Mouse (Mus musculus): Measurements from ENCODE around the gene Ttk.
A peak's percentile ranks its signal among the peaks of the same experiment; 100 is the strongest.

The Ttk gene

GRCm38 (mm10) chr9:83833811-83834747 is at the start of gene Ttk:
TSS of gene Ttk (plus strand) at chr9:83834689.
- DNase-seq = peak; percentile 94 to 96

- no peak for DNase-seq
Observed at GRCm38 (mm10) chr9:83785501-83785900, 49.0 kb upstream of the Ttk start.

- no peak for DNase-seq
Observed at GRCm38 (mm10) chr9:83789326-83789725, 45.2 kb upstream of the Ttk start.

GRCm38 (mm10) chr9:83796875-83797274 is 37.6 kb upstream of the Ttk start:
- DNase-seq = no peak

GRCm38 (mm10) chr9:83797898-83798297 is 36.6 kb upstream of the Ttk start:
- DNase-seq = peak; percentile 52 to 62

- peak in 1 of 2 experiments; percentile 13 for DNase-seq
Observed at GRCm38 (mm10) chr9:83804341-83804740, 30.1 kb upstream of the Ttk start.

- DNase-seq = peak; percentile 81 to 83
Observed at GRCm38 (mm10) chr9:83805164-83805976, 29.1 kb upstream of the Ttk start.

GRCm38 (mm10) chr9:83805977-83806815 is 28.3 kb upstream of the Ttk start, which contains the start of gene Elovl4:
TSS of gene Elovl4 (minus strand) at chr9:83806277.
- DNase-seq = peak; percentile 93 to 95

GRCm38 (mm10) chr9:83807562-83807961 is 26.9 kb upstream of the Ttk start:
- DNase-seq = peak; percentile 79 to 82

- no peak for DNase-seq
Observed at GRCm38 (mm10) chr9:83819188-83819587, 15.3 kb upstream of the Ttk start.

GRCm38 (mm10) chr9:83820976-83821375 is 13.5 kb upstream of the Ttk start:
- DNase-seq = no peak

GRCm38 (mm10) chr9:83822925-83823324 is 11.6 kb upstream of the Ttk start:
- DNase-seq = no peak

GRCm38 (mm10) chr9:83829896-83830295 is 4.6 kb upstream of the Ttk start:
- DNase-seq = no peak

- DNase-seq = no peak
Observed at GRCm38 (mm10) chr9:83831152-83831551, 3.3 kb upstream of the Ttk start.

GRCm38 (mm10) chr9:83834748-83835313 is 342 bp downstream of the Ttk start:
- no peak for DNase-seq

- no peak for DNase-seq
Observed at GRCm38 (mm10) chr9:83852464-83852863, 18.0 kb downstream of the Ttk start.

- DNase-seq = no peak
Observed at GRCm38 (mm10) chr9:83865165-83865564, 30.7 kb downstream of the Ttk start.

- peak; percentile 25 to 27 for DNase-seq
Observed at GRCm38 (mm10) chr9:83882191-83882590, 47.7 kb downstream of the Ttk start.

GRCm38 (mm10) chr9:83886149-83886548 is 51.7 kb downstream of the Ttk start:
- no peak for DNase-seq

- DNase-seq = no peak
Observed at GRCm38 (mm10) chr9:83888214-83888613, 53.7 kb downstream of the Ttk start.

- no peak for DNase-seq
Observed at GRCm38 (mm10) chr9:83893073-83893472, 58.6 kb downstream of the Ttk start.

- no peak for DNase-seq
Observed at GRCm38 (mm10) chr9:83893767-83894330, 59.4 kb downstream of the Ttk start.
